Mouse (Mus musculus) heart, adult 2 months (tissue): ENCODE results near the gene Fkbp5. TPM values are rescaled to one million over a fixed set of nuclear protein-coding genes. Genes with fewer than 3 reads are reported as not detected.
A peak's percentile ranks its signal among the peaks of the same experiment; 100 is the strongest.
"Not testable (repeated sequence)": the region's sequence is repeated elsewhere in the genome, so short reads cannot be mapped to it uniquely, and the experiment has no call there.

Experiments
- DNase-seq, 2 experiments: peaks; one replicate each; pipeline ENCODE4 v3.0.0; 2021
- H3K27ac ChIP-seq: fragments of 200-600 bp; 2 replicates; pipeline ENCODE4 v1.8.1; 2022
- H3K27me3 ChIP-seq: fragments of 200-500 bp; 2 replicates; pipeline ENCODE4 v1.6.1; 2012; ENCODE audit warnings: mild to moderate bottlenecking, low read length, inconsistent platforms, mixed read lengths; ENCODE audit not compliant: control insufficient read depth, insufficient read depth
- H3K36me3 ChIP-seq: fragments of 200-500 bp; 2 replicates; pipeline ENCODE4 v1.6.1; 2012; ENCODE audit warnings: low read length, inconsistent platforms; ENCODE audit not compliant: control insufficient read depth, insufficient read depth
- H3K4me1 ChIP-seq: fragments of 200-500 bp; 2 replicates; pipeline ENCODE4 v1.6.1; 2011; ENCODE audit warnings: low read length; ENCODE audit not compliant: control insufficient read depth, insufficient read depth
- H3K4me3 ChIP-seq: fragments of 200-600 bp; 2 replicates; pipeline ENCODE4 v1.8.1; 2022
- H3K79me2 ChIP-seq: fragments of 200-500 bp; replicated peaks from 2 replicates; pipeline ENCODE4 v1.6.1; 2012; ENCODE audit warnings: mild to moderate bottlenecking, inconsistent platforms, low read length, moderate library complexity, mixed read lengths; ENCODE audit not compliant: control insufficient read depth, insufficient read depth
- H3K9ac ChIP-seq: fragments of 200-500 bp; 2 replicates; pipeline ENCODE4 v1.6.1; 2012; ENCODE audit warnings: low read depth, mild to moderate bottlenecking, control low read depth, inconsistent platforms, low read length, mixed read lengths
- CTCF ChIP-seq: fragments of 200-600 bp; IDR thresholded peaks from 2 replicates; pipeline ENCODE4 v1.8.1; 2022; ENCODE audit warnings: antibody characterized with exemption, mild to moderate bottlenecking, moderate library complexity
- EP300 ChIP-seq: fragments of 200-500 bp; IDR thresholded peaks from 2 replicates; pipeline ENCODE4 v1.6.1; 2011; ENCODE audit warnings: low read depth, low read length, control low read depth; ENCODE audit not compliant: insufficient read depth
- POLR2A ChIP-seq: fragments of 200-500 bp; IDR thresholded peaks from 2 replicates; pipeline ENCODE4 v1.6.1; 2011; ENCODE audit warnings: mild to moderate bottlenecking, low read depth, low read length, control low read depth; ENCODE audit not compliant: insufficient read depth
- WGBS: fragments of 180-500 bp; shearing (Covaris S2); methylation state at CpG from one replicate; pipeline ENCODE4 v1.1.7; 2018; 5-methylcytosine and 5-hydroxymethylcytosine counted together
- intact Hi-C: fragments of 180-260 bp; cut with DNase I; formaldehyde crosslinking; loops from one replicate; pipeline ENCODE4 v1.15.1; 2025
- long read RNA-seq: library from polyadenylated mRNA; stranded (forward); transcript quantifications from one replicate; pipeline ENCODE4 v2.0.0, GENCODE M21; 2021
- polyA plus RNA-seq: library from polyadenylated mRNA; depleted of rRNA; stranded (reverse); fragments of >200 nt; gene quantifications from 2 replicates; pipeline ENCODE4 v1.2.3, GENCODE M21; 2012; rRNA removed
- total RNA-seq, 2 experiments: library from RNA; stranded (reverse); gene quantifications; 2 replicates each; pipeline ENCODE4 v1.2.3; 2021

Gene Fkbp5
- 10 to 100 TPM; 63.3 to 70.2 TPM for total RNA-seq
- polyA plus RNA-seq = 7.8 and 8.5 TPM in 2 replicates
- long read RNA-seq, partial matches to known transcripts = 1 of 13 reads
- long read RNA-seq, other reads (novel, unspliced or antisense) = 9 of 13 reads

DNA sequence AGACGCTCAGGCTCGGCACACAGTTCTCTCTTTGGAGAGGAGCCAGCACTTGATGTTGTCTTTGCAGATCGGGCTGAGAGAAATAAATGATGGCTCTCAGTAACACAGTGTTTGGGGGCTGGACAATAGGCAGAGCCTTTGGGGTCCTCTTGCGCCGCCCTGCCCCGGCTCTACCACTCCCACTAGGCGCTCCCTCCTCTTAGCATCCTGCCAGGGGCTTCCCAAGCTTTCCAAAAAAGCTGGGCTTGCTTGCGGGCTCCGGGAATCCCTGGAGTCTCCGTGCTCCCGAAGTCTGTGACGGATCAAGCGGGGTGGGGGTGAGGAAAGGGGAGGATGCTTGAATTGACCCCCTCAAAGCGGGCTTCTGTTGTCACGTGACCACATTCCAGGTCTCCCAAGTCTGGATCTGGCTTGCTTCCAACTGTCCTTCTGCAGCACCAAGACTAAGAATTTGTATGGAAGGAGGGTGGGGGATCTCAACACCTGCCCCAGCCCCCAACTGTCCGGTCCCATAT, at the start of gene Fkbp5:
Fkbp5 (minus strand) TSS at position 87 of the 515 bp plus-strand sequence.
- Histone ChIP-seq H3K4me3 (peak within 1 kb of the TSS; percentile 71), H3K27me3 (no peaks in the 10 kb centered on the region), H3K9ac (peak within 1 kb of the TSS; percentile 85), H3K27ac (peak within 1 kb of the TSS; percentile 97), H3K79me2 (no peaks in the 10 kb centered on the region), H3K36me3 (no peaks in the 10 kb centered on the region; the same call in 1 of the 2 replicates), H3K4me1 (peaks cover 27% of the 10 kb centered on the region)
- intact Hi-C loops = no loop called here
- WGBS = 13% methylated on average over 16 of the region's 16 CpGs
- peak; percentile 89 for DNase-seq
- TF ChIP-seq CTCF (no peak), POLR2A (peak; percentile 77)

DNA sequence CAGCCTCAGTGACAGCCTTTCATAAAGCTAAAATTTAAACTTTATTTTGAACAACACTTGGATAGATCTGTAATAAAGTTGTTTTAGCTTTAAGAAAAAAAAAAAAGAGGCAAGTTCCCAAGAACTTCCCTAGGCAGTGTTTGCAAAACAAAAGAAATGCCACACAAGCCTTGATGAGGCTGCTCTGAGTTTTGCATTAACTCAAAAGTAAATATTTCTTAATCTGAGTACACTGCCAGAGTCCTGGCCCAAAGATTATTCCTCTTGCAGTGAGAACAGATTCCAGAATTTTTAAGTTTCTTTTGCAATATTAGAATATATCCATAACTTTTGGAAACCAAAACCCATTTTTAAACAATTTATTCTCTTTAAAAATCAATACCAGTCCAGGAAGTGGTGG, 47.9 kb upstream of the Fkbp5 start:
- no peaks in the 10 kb centered on the region for H3K4me1 ChIP-seq
- H3K9ac ChIP-seq = no peak overlapping the region
- H3K36me3 ChIP-seq = no peaks in the 10 kb centered on the region
- TF ChIP-seq CTCF (no peak), POLR2A (no peak), EP300 (no peak)
- H3K27ac ChIP-seq = no peak overlapping the region
- no peak overlapping the region for H3K4me3 ChIP-seq
- H3K79me2 ChIP-seq = no peaks in the 10 kb centered on the region
- intact Hi-C loops = no loop called here
- H3K27me3 ChIP-seq = no peaks in the 10 kb centered on the region
- DNase-seq = no peak

DNA sequence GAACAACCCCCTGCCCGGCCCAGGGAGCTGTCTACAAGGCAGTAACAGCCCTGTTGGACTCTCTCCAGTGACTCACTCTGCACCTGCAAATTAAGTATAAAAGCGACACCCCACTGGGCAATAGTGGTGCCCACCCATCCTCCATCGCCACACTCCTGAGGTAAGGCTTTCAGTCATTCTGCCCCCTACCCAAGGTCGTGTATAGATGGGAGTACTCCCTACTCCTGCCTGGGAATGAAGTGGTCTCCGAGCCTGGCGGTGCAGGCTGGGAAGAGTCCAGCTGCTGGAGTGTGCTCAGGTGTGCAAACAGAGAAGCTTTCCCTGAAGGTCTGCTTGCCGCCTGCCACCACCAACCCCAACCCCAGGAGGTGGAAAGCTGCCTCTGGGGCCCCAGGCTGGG, 44.3 kb upstream of the Fkbp5 start:
- Histone ChIP-seq H3K79me2 (no peaks in the 10 kb centered on the region), H3K27ac (no peak overlapping the region), H3K27me3 (no peaks in the 10 kb centered on the region), H3K36me3 (no peaks in the 10 kb centered on the region), H3K4me3 (no peak overlapping the region), H3K9ac (no peak overlapping the region), H3K4me1 (no peaks in the 10 kb centered on the region; the same call in 1 of the 2 replicates)
- TF ChIP-seq EP300 (no peak), POLR2A (no peak), CTCF (no peak)
- no peak for DNase-seq
- WGBS = 64% methylated on average over 7 of the region's 7 CpGs
- intact Hi-C loops = no loop called here

DNA sequence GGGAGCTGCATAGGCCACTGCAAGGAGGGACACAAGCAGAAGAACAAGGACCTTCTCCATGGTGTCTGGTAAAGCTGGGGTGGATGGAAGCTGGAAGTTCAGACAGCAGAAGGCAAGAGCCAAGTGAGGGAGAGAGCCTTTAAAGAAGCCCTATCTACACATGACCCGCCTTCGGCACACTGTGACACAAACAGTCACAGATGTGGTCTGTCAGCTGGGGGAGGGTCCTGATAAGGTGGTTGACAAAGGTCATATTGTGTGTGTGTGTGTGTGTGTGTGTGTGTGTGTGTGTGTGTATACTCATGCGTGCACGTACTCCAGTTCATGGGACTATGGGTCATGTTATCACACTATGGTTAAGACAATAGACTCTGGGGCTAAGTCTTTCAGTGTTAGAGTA, 43.3 kb upstream of the Fkbp5 start, which contains the start of gene Clps:
Clps (minus strand) TSS at position 169 of the 400 bp plus-strand sequence.
- H3K9ac ChIP-seq = no peak within 1 kb of the TSS
- WGBS = 59% methylated on average over 4 of the region's 4 CpGs
- intact Hi-C loops = no loop called here
- H3K36me3 ChIP-seq = no peaks in the 10 kb centered on the region
- TF ChIP-seq EP300 = no peak
- no peak for TF ChIP-seq CTCF
- TF ChIP-seq POLR2A = no peak
- H3K27me3 ChIP-seq = no peaks in the 10 kb centered on the region
- H3K4me3 ChIP-seq = no peak within 1 kb of the TSS
- no peak within 1 kb of the TSS for H3K27ac ChIP-seq
- no peaks in the 10 kb centered on the region; the same call in 1 of the 2 replicates for H3K4me1 ChIP-seq
- no peak for DNase-seq
- no peaks in the 10 kb centered on the region for H3K79me2 ChIP-seq

DNA sequence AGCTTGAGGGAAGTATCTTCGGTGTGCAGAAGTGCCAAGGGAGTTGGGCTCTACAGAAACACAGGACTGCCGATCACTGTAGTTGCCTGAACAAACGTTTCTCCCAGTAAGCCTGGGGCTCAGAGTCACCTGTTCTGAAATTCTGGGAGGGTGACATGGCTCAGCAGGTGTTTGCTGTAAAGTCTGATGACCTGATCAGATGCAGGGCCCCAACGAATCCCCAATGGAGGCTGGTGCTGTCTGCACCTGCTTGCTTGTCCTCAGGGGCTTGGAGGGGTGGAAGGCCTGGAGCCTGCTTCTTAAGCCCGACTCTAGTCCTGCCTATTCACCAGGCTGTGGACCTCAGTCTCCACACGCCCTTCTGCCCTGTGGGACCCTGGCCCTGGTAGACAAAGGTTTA, 40.4 kb upstream of the Fkbp5 start:
- no peak overlapping the region for H3K27ac ChIP-seq
- no peak overlapping the region for H3K9ac ChIP-seq
- H3K27me3 ChIP-seq = no peaks in the 10 kb centered on the region
- intact Hi-C loops = no loop called here
- TF ChIP-seq CTCF (no peak), POLR2A (no peak), EP300 (no peak)
- no peak for DNase-seq
- H3K36me3 ChIP-seq = no peaks in the 10 kb centered on the region
- H3K79me2 ChIP-seq = no peaks in the 10 kb centered on the region
- no peaks in the 10 kb centered on the region; the same call in 1 of the 2 replicates for H3K4me1 ChIP-seq
- no peak overlapping the region for H3K4me3 ChIP-seq
- WGBS = 69% methylated on average over 6 of the region's 6 CpGs

- Histone ChIP-seq H3K4me3 (no peak overlapping the region), H3K27ac (no peak overlapping the region), H3K9ac (no peak overlapping the region), H3K36me3 (no peaks in the 10 kb centered on the region), H3K27me3 (no peaks in the 10 kb centered on the region), H3K79me2 (no peaks in the 10 kb centered on the region), H3K4me1 (no peaks in the 10 kb centered on the region; the same call in 1 of the 2 replicates)
- WGBS = 49% methylated on average over 6 of the region's 6 CpGs
- no peak for TF ChIP-seq CTCF
- no peak for TF ChIP-seq POLR2A
- no peak for TF ChIP-seq EP300
- intact Hi-C loops = no loop called here
- DNase-seq = no peak
Measured at GRCm38 (mm10) chr17:28556635-28557396, 39.5 kb upstream of the Fkbp5 start.

DNA sequence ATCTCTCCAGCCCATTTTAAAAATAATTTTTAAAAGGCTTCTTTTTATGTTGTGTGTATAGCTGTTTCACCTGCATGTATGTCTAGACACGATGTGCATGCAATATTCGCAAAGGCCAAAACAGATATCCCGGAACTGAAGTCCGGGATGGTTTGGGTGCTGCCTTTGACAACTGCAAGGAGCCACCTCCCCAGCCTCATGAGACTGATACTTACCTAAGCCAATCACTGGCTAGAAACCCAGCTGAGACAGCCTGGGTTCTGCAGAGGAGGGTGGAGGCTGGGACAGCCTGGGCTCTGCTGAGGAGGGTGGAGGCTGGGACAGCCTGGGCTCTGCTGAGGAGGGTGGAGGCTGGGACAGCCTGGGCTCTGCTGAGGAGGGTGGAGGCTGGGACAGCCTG, 36.7 kb upstream of the Fkbp5 start:
- DNase-seq, intact Hi-C loops, H3K27me3 ChIP-seq, H3K4me1 ChIP-seq, H3K79me2 ChIP-seq, H3K27ac ChIP-seq, H3K4me3 ChIP-seq, H3K9ac ChIP-seq, H3K36me3 ChIP-seq: not testable (repeated sequence)
- 91% methylated on average over 4 of the region's 4 CpGs for WGBS
